Mouse (Mus musculus) E14TG2a.4 (cell line): Measurements from ENCODE around the gene Arntl2.

Experiments used
- H3K27me3 ChIP-seq: 2 replicates; pipeline ENCODE4 v1.6.1; 2014; ENCODE audit warnings: low read length, control low read depth; ENCODE audit not compliant: insufficient read depth
- H3K36me3 ChIP-seq: 2 replicates; pipeline ENCODE4 v1.6.1; 2014; ENCODE audit warnings: low read length, control low read depth; ENCODE audit not compliant: insufficient read depth
- H3K4me1 ChIP-seq: replicated peaks from 2 replicates; pipeline ENCODE4 v1.6.1; 2014; ENCODE audit warnings: low read depth, low read length, control low read depth
- H3K4me3 ChIP-seq: replicated peaks from 2 replicates; pipeline ENCODE4 v1.5.1; 2014; ENCODE audit warnings: mild to moderate bottlenecking, low read length
- H3K9me3 ChIP-seq: 2 replicates; pipeline ENCODE4 v1.6.1; 2014; ENCODE audit warnings: low read length, control low read depth
- CTCF ChIP-seq: conservative IDR thresholded peaks from 2 replicates; pipeline ENCODE4 v1.5.1; 2014; ENCODE audit warnings: low read length
- NANOG ChIP-seq: IDR thresholded peaks from 2 replicates; pipeline ENCODE4 v1.6.1; 2014; ENCODE audit warnings: borderline replicate concordance, low read length, mixed read lengths
- POU5F1 ChIP-seq: IDR thresholded peaks from 2 replicates; pipeline ENCODE4 v1.6.1; 2014; ENCODE audit warnings: low read length, borderline replicate concordance

Gene Arntl2

GRCm38 (mm10) chr6:146831320-146831719 lies 35.5 kb downstream of the Arntl2 start:
- no peak for TF ChIP-seq NANOG
- TF ChIP-seq CTCF = no peak
- no peak for TF ChIP-seq POU5F1
- H3K27me3 ChIP-seq = no peaks in the 10 kb centered on the region
- no peaks in the 10 kb centered on the region for H3K36me3 ChIP-seq
- no peaks in the 10 kb centered on the region for H3K4me1 ChIP-seq
- no peaks in the 10 kb centered on the region for H3K9me3 ChIP-seq
- no peak overlapping the region for H3K4me3 ChIP-seq

- Histone ChIP-seq H3K36me3 (no peaks in the 10 kb centered on the region), H3K4me1 (no peaks in the 10 kb centered on the region), H3K4me3 (no peak overlapping the region), H3K27me3 (no peaks in the 10 kb centered on the region), H3K9me3 (no peaks in the 10 kb centered on the region)
- TF ChIP-seq NANOG (no peak), CTCF (peak; percentile 32)
These were observed 37.8 kb downstream of the Arntl2 start for GRCm38 (mm10) chr6:146833485-146834314.

GRCm38 (mm10) chr6:146834342-146834741 lies 38.5 kb downstream of the Arntl2 start:
- Histone ChIP-seq H3K36me3 (no peaks in the 10 kb centered on the region), H3K4me1 (no peaks in the 10 kb centered on the region), H3K27me3 (no peaks in the 10 kb centered on the region), H3K4me3 (no peak overlapping the region), H3K9me3 (no peaks in the 10 kb centered on the region)
- TF ChIP-seq CTCF = no peak
- TF ChIP-seq POU5F1 = no peak
- no peak for TF ChIP-seq NANOG

GRCm38 (mm10) chr6:146835784-146836183 lies 39.9 kb downstream of the Arntl2 start:
- no peaks in the 10 kb centered on the region for H3K36me3 ChIP-seq
- no peaks in the 10 kb centered on the region for H3K9me3 ChIP-seq
- H3K27me3 ChIP-seq = no peaks in the 10 kb centered on the region
- H3K4me1 ChIP-seq = no peaks in the 10 kb centered on the region
- H3K4me3 ChIP-seq = no peak overlapping the region
- TF ChIP-seq CTCF (no peak), POU5F1 (no peak), NANOG (no peak)

GRCm38 (mm10) chr6:146837316-146837715 lies 41.5 kb downstream of the Arntl2 start:
- no peak overlapping the region for H3K4me3 ChIP-seq
- H3K9me3 ChIP-seq = no peaks in the 10 kb centered on the region
- TF ChIP-seq POU5F1 (no peak), NANOG (no peak), CTCF (no peak)
- H3K36me3 ChIP-seq = no peaks in the 10 kb centered on the region
- no peaks in the 10 kb centered on the region for H3K4me1 ChIP-seq
- H3K27me3 ChIP-seq = no peaks in the 10 kb centered on the region

GRCm38 (mm10) chr6:146838366-146838765 lies 42.5 kb downstream of the Arntl2 start:
- no peaks in the 10 kb centered on the region for H3K36me3 ChIP-seq
- no peaks in the 10 kb centered on the region for H3K27me3 ChIP-seq
- TF ChIP-seq CTCF (no peak), POU5F1 (no peak), NANOG (no peak)
- no peaks in the 10 kb centered on the region for H3K9me3 ChIP-seq
- H3K4me3 ChIP-seq = no peak overlapping the region
- H3K4me1 ChIP-seq = no peaks in the 10 kb centered on the region

- Histone ChIP-seq H3K4me1 (no peaks in the 10 kb centered on the region), H3K27me3 (no peaks in the 10 kb centered on the region), H3K36me3 (no peaks in the 10 kb centered on the region), H3K9me3 (no peaks in the 10 kb centered on the region), H3K4me3 (no peak overlapping the region)
- TF ChIP-seq POU5F1 = no peak
- TF ChIP-seq CTCF = no peak
- no peak for TF ChIP-seq NANOG
These were observed 43.0 kb downstream of the Arntl2 start for GRCm38 (mm10) chr6:146838863-146839262.

GRCm38 (mm10) chr6:146844867-146845266 lies 49.0 kb downstream of the Arntl2 start:
- Histone ChIP-seq H3K9me3 (no peaks in the 10 kb centered on the region), H3K4me3 (no peak overlapping the region), H3K4me1 (peaks cover 7% of the 10 kb centered on the region), H3K27me3 (no peaks in the 10 kb centered on the region), H3K36me3 (no peaks in the 10 kb centered on the region)
- TF ChIP-seq NANOG (no peak), POU5F1 (no peak), CTCF (no peak)

GRCm38 (mm10) chr6:146845347-146845746 lies 49.5 kb downstream of the Arntl2 start:
- Histone ChIP-seq H3K9me3 (no peaks in the 10 kb centered on the region), H3K4me1 (peaks cover 10% of the 10 kb centered on the region), H3K36me3 (no peaks in the 10 kb centered on the region), H3K27me3 (no peaks in the 10 kb centered on the region), H3K4me3 (no peak overlapping the region)
- no peak for TF ChIP-seq NANOG
- TF ChIP-seq POU5F1 = no peak
- TF ChIP-seq CTCF = no peak
